In the genomic region with DNA sequence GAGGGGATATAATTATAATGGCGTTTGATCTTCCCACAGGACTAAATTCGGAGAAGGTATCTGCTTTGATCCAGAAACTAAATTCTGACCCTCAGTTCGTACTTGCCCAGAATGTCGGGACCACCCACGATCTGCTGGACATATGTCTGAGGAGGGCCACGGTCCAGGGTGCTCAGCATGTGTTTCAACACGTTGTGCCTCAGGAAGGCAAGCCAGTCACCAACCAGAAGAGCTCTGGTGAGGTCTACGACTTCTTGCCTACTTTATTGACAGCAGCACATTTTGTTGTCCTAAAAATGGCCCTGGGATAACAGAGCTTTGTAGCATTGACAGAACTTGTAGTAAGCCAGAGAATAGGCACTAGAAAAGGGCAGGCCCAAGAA, we compare ENCODE assay signal across 8 mouse cellular contexts. TPM values are rescaled to one million over a fixed set of nuclear protein-coding genes. Genes with fewer than 3 reads are reported as not detected.
DNase-seq lines count a peak whose midpoint lies in the region; ATAC-seq and TF ChIP-seq lines count a peak whose summit lies in the region.

No protein-coding gene starts in this region.

- TF ChIP-seq CTCF in heart, adult 2 months (IDR thresholded peaks at IDR 0.05) = no peak
- TF ChIP-seq CTCF in cerebellum, adult 2 months (IDR thresholded peaks at IDR 0.05; ENCODE audit: borderline replicate concordance, insufficient read depth, low read depth, low read length) = no peak
- no peak for TF ChIP-seq CTCF in stomach, postnatal 0 days (IDR thresholded peaks at IDR 0.05; ENCODE audit: low read depth)

- intact Hi-C loops in heart, adult 2 months (cut with DNase I) = loop anchor here (5.0 kb wide), 1 partner anchor 99 kb away; a partner anchor contains a TSS
- intact Hi-C loops in heart, postnatal 14 days (cut with DNase I) = loop anchor here (5.0 kb wide), 1 partner anchor 139 kb away; no protein-coding TSS in a partner anchor

- H3K9me3 ChIP-seq in heart, embryonic 15.5 days (replicated peaks) = no peaks in the 10 kb centered on the region
- no peaks in the 10 kb centered on the region for H3K9me3 ChIP-seq in liver, embryonic 15.5 days (replicated peaks)
- no peaks in the 10 kb centered on the region for H3K9me3 ChIP-seq in stomach, postnatal 0 days (ENCODE audit: control insufficient read depth, low read length)

- peak overlapping the region; percentile 86 for H3K4me2 ChIP-seq in heart, embryonic 15.5 days
- peak overlapping the region; percentile 97 for H3K4me2 ChIP-seq in liver, embryonic 15.5 days
- H3K4me2 ChIP-seq in stomach, postnatal 0 days (replicated peaks; ENCODE audit: low read depth) = peak overlapping the region; percentile 85

- whole genome bisulfite sequencing in heart, adult 2 months = 4% methylated on average over 8 of the region's 8 CpGs
- WGBS in cerebellum, adult 2 months = under 1% methylated on average over 8 of the region's 8 CpGs
- 2% methylated on average over 8 of the region's 8 CpGs for WGBS in heart, embryonic 15.5 days
- 3% methylated on average over 8 of the region's 8 CpGs for WGBS in liver, embryonic 15.5 days (ENCODE audit: insufficient replicate concordance)
- WGBS in stomach, postnatal 0 days = 0% methylated on average over 8 of the region's 8 CpGs

- H3K27ac ChIP-seq in heart, adult 2 months = peak overlapping the region; percentile 96
- H3K27ac ChIP-seq in cerebellum, adult 2 months (ENCODE audit: insufficient read depth, low read length) = no peak overlapping the region
- H3K27ac ChIP-seq in heart, embryonic 15.5 days = 0 out of 2 replicates have a peak overlapping the region, but pooled peaks have one; percentile 84
- no peak overlapping the region for H3K27ac ChIP-seq in liver, embryonic 15.5 days (replicated peaks)
- H3K27ac ChIP-seq in stomach, postnatal 0 days (replicated peaks) = peak overlapping the region; percentile 86

- no peak for TF ChIP-seq EP300 in heart, adult 2 months (IDR thresholded peaks at IDR 0.05; ENCODE audit: insufficient read depth, low read depth, low read length)
- TF ChIP-seq EP300 in stomach, postnatal 0 days (optimal IDR thresholded peaks at IDR 0.05) = no peak

- no peaks in the 10 kb centered on the region for H3K79me2 ChIP-seq in heart, adult 2 months (replicated peaks; ENCODE audit: control insufficient read depth, insufficient read depth, low read length)

- peak; percentile 7 to 21 for DNase-seq in heart, adult 2 months
- DNase-seq in heart, postnatal 14 days = no peak
- peak; percentile 12 for DNase-seq in 416B (ENCODE audit: low read depth)
- DNase-seq in cerebellum, adult 2 months = peak; percentile 42 to 49
- DNase-seq in stomach, postnatal 0 days (ENCODE audit: low spot score) = no peak
- no peak for DNase-seq in frontal cortex, postnatal 25 days (ENCODE audit: low spot score in 2 of 2)

- H3K4me1 ChIP-seq in heart, adult 2 months (ENCODE audit: control insufficient read depth, insufficient read depth, low read length) = peaks cover 5% of the 10 kb centered on the region
- H3K4me1 ChIP-seq in cerebellum, adult 2 months (ENCODE audit: control insufficient read depth, insufficient read depth, low read length) = no peaks in the 10 kb centered on the region; the same call in 1 of the 2 replicates
- peaks cover 13% of the 10 kb centered on the region for H3K4me1 ChIP-seq in heart, embryonic 15.5 days (replicated peaks)
- H3K4me1 ChIP-seq in liver, embryonic 15.5 days (replicated peaks) = peaks cover 20% of the 10 kb centered on the region
- H3K4me1 ChIP-seq in stomach, postnatal 0 days (replicated peaks; ENCODE audit: control insufficient read depth, insufficient read depth) = peaks cover 6% of the 10 kb centered on the region; the same call in 1 of the 2 replicates

- TF ChIP-seq POLR2A in heart, adult 2 months (IDR thresholded peaks at IDR 0.05; ENCODE audit: insufficient read depth, low read depth, low read length) = no peak
- TF ChIP-seq POLR2A in cerebellum, adult 2 months (IDR thresholded peaks at IDR 0.05; ENCODE audit: borderline replicate concordance, insufficient read depth, low read length) = no peak

- peak overlapping the region; percentile 88; the same call in 1 of the 2 replicates for H3K9ac ChIP-seq in heart, adult 2 months (ENCODE audit: low read depth, low read length)
- peak overlapping the region; percentile 71 for H3K9ac ChIP-seq in heart, embryonic 15.5 days
- H3K9ac ChIP-seq in liver, embryonic 15.5 days = peak overlapping the region; percentile 78
- H3K9ac ChIP-seq in stomach, postnatal 0 days (ENCODE audit: low read length) = peak overlapping the region; percentile 84

- ATAC-seq in heart, embryonic 15.5 days (replicated peaks; ENCODE audit: insufficient number of reproducible peaks, insufficient read depth, low FRiP score, low read depth) = no peak
- no peak for ATAC-seq in liver, embryonic 15.5 days (ENCODE audit: insufficient read depth)
- ATAC-seq in stomach, postnatal 0 days (ENCODE audit: low FRiP score, low TSS enrichment) = no peak

- no peaks in the 10 kb centered on the region for H3K27me3 ChIP-seq in heart, adult 2 months (ENCODE audit: control insufficient read depth, insufficient read depth, low read length)
- H3K27me3 ChIP-seq in cerebellum, adult 2 months (ENCODE audit: control insufficient read depth, insufficient read depth, low read length) = no peaks in the 10 kb centered on the region
- no peaks in the 10 kb centered on the region for H3K27me3 ChIP-seq in heart, embryonic 15.5 days
- H3K27me3 ChIP-seq in liver, embryonic 15.5 days = 0 out of 2 replicates have a peak, but pooled peaks cover 6% of the 10 kb centered on the region
- H3K27me3 ChIP-seq in stomach, postnatal 0 days (ENCODE audit: control insufficient read depth, insufficient read depth, low read length) = no peaks in the 10 kb centered on the region

- H3K4me3 ChIP-seq in heart, adult 2 months = peak overlapping the region; percentile 75
- peak overlapping the region; percentile 95 for H3K4me3 ChIP-seq in cerebellum, adult 2 months (replicated peaks; ENCODE audit: insufficient read depth, low read depth, low read length)
- H3K4me3 ChIP-seq in heart, embryonic 15.5 days = peak overlapping the region; percentile 67
- peak overlapping the region; percentile 85 for H3K4me3 ChIP-seq in liver, embryonic 15.5 days (replicated peaks)
- H3K4me3 ChIP-seq in stomach, postnatal 0 days (ENCODE audit: low read depth, low read length) = peak overlapping the region; percentile 78

- H3K36me3 ChIP-seq in heart, adult 2 months (ENCODE audit: control insufficient read depth, insufficient read depth, low read length) = peaks cover 5% of the 10 kb centered on the region; the same call in 1 of the 2 replicates
- H3K36me3 ChIP-seq in heart, embryonic 15.5 days = peaks cover 12% of the 10 kb centered on the region
- H3K36me3 ChIP-seq in liver, embryonic 15.5 days (replicated peaks) = peaks cover 10% of the 10 kb centered on the region
- 0 out of 2 replicates have a peak, but pooled peaks cover under 1% of the 10 kb centered on the region for H3K36me3 ChIP-seq in stomach, postnatal 0 days (ENCODE audit: control insufficient read depth, insufficient read depth, low read length)

RNA-seq across cellular contexts. Expression of a gene that starts 21.6 kb away (rescaled TPM):
- total RNA-seq in heart, adult 2 months (2021) = 10 to 100 TPM; 27.6 to 32.7 TPM
- polyA plus RNA-seq in heart, adult 2 months (2012; rRNA removed) = 12.9 and 18.4 TPM in 2 replicates
- 10 to 100 TPM; 46.0 to 47.1 TPM for total RNA-seq in heart, postnatal 14 days (2021)
- polyA plus RNA-seq in cerebellum, adult 2 months (2012; rRNA removed) = 42.0 and 45.9 TPM in 2 replicates
- polyA plus RNA-seq in heart, embryonic 15.5 days (2015; fragmentation: Nextera tagmentation; extraction: Ambion mirVana) = 88.3 and 103 TPM in 2 replicates
- polyA plus RNA-seq in liver, embryonic 15.5 days (2015; fragmentation: Nextera tagmentation; extraction: Ambion mirVana) = 40.5 and 44.2 TPM in 2 replicates
- 118 TPM in 2 replicates for polyA plus RNA-seq in stomach, postnatal 0 days (2015; fragmentation: Nextera tagmentation; extraction: Ambion mirVana)

RNA-seq across cellular contexts. Expression of a gene that starts 44.2 kb away (rescaled TPM):
- total RNA-seq in heart, adult 2 months (2021) = under 1 TPM; 0.47 to 0.57 TPM
- 0.16 and 0.20 TPM in 2 replicates for polyA plus RNA-seq in heart, adult 2 months (2012; rRNA removed)
- total RNA-seq in heart, postnatal 14 days (2021) = under 1 TPM; 0.80 to 0.84 TPM
- 0.33 TPM in 1 of 2 replicates, not detected in the other for polyA plus RNA-seq in cerebellum, adult 2 months (2012; rRNA removed)
- 0.13 TPM in 1 of 2 replicates, not detected in the other for polyA plus RNA-seq in heart, embryonic 15.5 days (2015; fragmentation: Nextera tagmentation; extraction: Ambion mirVana)
- polyA plus RNA-seq in liver, embryonic 15.5 days (2015; fragmentation: Nextera tagmentation; extraction: Ambion mirVana) = not detected in 2 replicates
- polyA plus RNA-seq in stomach, postnatal 0 days (2015; fragmentation: Nextera tagmentation; extraction: Ambion mirVana) = 1.7 and 1.9 TPM in 2 replicates

RNA-seq across cellular contexts. Expression of a gene that starts 52.2 kb away (rescaled TPM):
- 1 to 10 TPM in 1 of 2 experiments, under 1 TPM in 1; 0.73 to 1.8 TPM for total RNA-seq in heart, adult 2 months (2021)
- 1.7 and 2.1 TPM in 2 replicates for polyA plus RNA-seq in heart, adult 2 months (2012; rRNA removed)
- total RNA-seq in heart, postnatal 14 days (2021) = 1 to 10 TPM; 1.2 to 1.4 TPM
- 4.7 and 4.8 TPM in 2 replicates for polyA plus RNA-seq in cerebellum, adult 2 months (2012; rRNA removed)
- polyA plus RNA-seq in heart, embryonic 15.5 days (2015; fragmentation: Nextera tagmentation; extraction: Ambion mirVana) = 0.94 and 1.0 TPM in 2 replicates
- polyA plus RNA-seq in liver, embryonic 15.5 days (2015; fragmentation: Nextera tagmentation; extraction: Ambion mirVana) = 2.1 and 2.4 TPM in 2 replicates
- 0.29 and 0.30 TPM in 2 replicates for polyA plus RNA-seq in stomach, postnatal 0 days (2015; fragmentation: Nextera tagmentation; extraction: Ambion mirVana)

Comparison
In these comparisons a context has a peak if more than half of its experiments do, and no peak if none do; other contexts are left out.
1. DNase-seq: peak in heart, adult 2 months (2 of 2), 416B (single experiment) and cerebellum, adult 2 months (2 of 2); none in heart, postnatal 14 days (0 of 2), stomach, postnatal 0 days (single experiment) and frontal cortex, postnatal 25 days (0 of 2).
2. H3K27ac ChIP-seq: peak in heart, adult 2 months (single experiment), heart, embryonic 15.5 days (single experiment) and stomach, postnatal 0 days (single experiment); none in cerebellum, adult 2 months (single experiment) and liver, embryonic 15.5 days (single experiment).
3. Peak in every context shown above with its lines, with median percentiles within 50 percentile points of each other: H3K4me3 ChIP-seq, H3K9ac ChIP-seq and H3K4me2 ChIP-seq.